Mouse (Mus musculus): ENCODE measurements at regions not wholly inside any gene's neighbourhood (a gene's known extent, or its start where the extent isn't known, plus 50 kb on each side); places are given as distances from the start of the nearest gene placed in this dataset.
"Not testable (repeated sequence)": the region's sequence is repeated elsewhere in the genome, so short reads cannot be mapped to it uniquely, and the experiment has no call there.

- no peaks in the 10 kb centered on the region for H3K27me3 ChIP-seq (ENCODE audit: control insufficient read depth, insufficient read depth, low read length)
- no peaks in the 10 kb centered on the region for H3K36me3 ChIP-seq (ENCODE audit: control insufficient read depth, insufficient read depth, low read length)
- no peak overlapping the region for H3K9ac ChIP-seq (ENCODE audit: low read depth, low read length)
- no peak for ATAC-seq (replicated peaks; ENCODE audit: insufficient number of reproducible peaks, low FRiP score, low TSS enrichment)
- H3K27ac ChIP-seq (ENCODE audit: low read depth, low read length): no peak overlapping the region
- H3K9me3 ChIP-seq (replicated peaks; ENCODE audit: control insufficient read depth, low read length): no peaks in the 10 kb centered on the region
- no peak overlapping the region for H3K4me3 ChIP-seq (ENCODE audit: low read depth, low read length)
- H3K4me1 ChIP-seq (ENCODE audit: control insufficient read depth, insufficient read depth, low read length): no peaks in the 10 kb centered on the region
- H3K4me2 ChIP-seq: no peak overlapping the region
- 20% methylated on average over 1 of the region's 1 CpGs for WGBS (ENCODE audit: insufficient replicate concordance)
Measured at GRCm38 (mm10) chr2:57185151-57185550, 52.3 kb upstream of the Gpd2 start.

GRCm38 (mm10) chr2:57183108-57183507, 54.3 kb upstream of the Gpd2 start:
- not testable (repeated sequence) for ATAC-seq (replicated peaks; ENCODE audit: insufficient number of reproducible peaks, low FRiP score, low TSS enrichment); H3K27me3 ChIP-seq (ENCODE audit: control insufficient read depth, insufficient read depth, low read length); H3K9ac ChIP-seq (ENCODE audit: low read depth, low read length); H3K27ac ChIP-seq (ENCODE audit: low read depth, low read length); H3K4me1 ChIP-seq (ENCODE audit: control insufficient read depth, insufficient read depth, low read length); H3K4me3 ChIP-seq (ENCODE audit: low read depth, low read length); H3K9me3 ChIP-seq (replicated peaks; ENCODE audit: control insufficient read depth, low read length); H3K36me3 ChIP-seq (ENCODE audit: control insufficient read depth, insufficient read depth, low read length); H3K4me2 ChIP-seq
- 69% methylated on average over 3 of the region's 3 CpGs for WGBS (ENCODE audit: insufficient replicate concordance)

- WGBS (ENCODE audit: insufficient replicate concordance): under 1% methylated on average over 37 of the region's 37 CpGs
- Histone ChIP-seq H3K4me2 (peak overlapping the region; percentile 61), H3K9me3 (replicated peaks; ENCODE audit: control insufficient read depth, low read length) (no peaks in the 10 kb centered on the region), H3K36me3 (ENCODE audit: control insufficient read depth, insufficient read depth, low read length) (no peaks in the 10 kb centered on the region), H3K27me3 (ENCODE audit: control insufficient read depth, insufficient read depth, low read length) (no peaks in the 10 kb centered on the region), H3K4me3 (ENCODE audit: low read depth, low read length) (peak overlapping the region; percentile 51), H3K9ac (ENCODE audit: low read depth, low read length) (peak overlapping the region; percentile 69), H3K27ac (ENCODE audit: low read depth, low read length) (peak overlapping the region; percentile 79), H3K4me1 (ENCODE audit: control insufficient read depth, insufficient read depth, low read length) (no peaks in the 10 kb centered on the region)
- ATAC-seq (replicated peaks; ENCODE audit: insufficient number of reproducible peaks, low FRiP score, low TSS enrichment): peak; percentile 98
Measured at GRCm38 (mm10) chr2:57181692-57182541, 55.5 kb upstream of the Gpd2 start.

GRCm38 (mm10) chr2:57181350-57181691, 56.1 kb upstream of the Gpd2 start:
- Histone ChIP-seq H3K4me2 (peak overlapping the region; percentile 61), H3K36me3 (ENCODE audit: control insufficient read depth, insufficient read depth, low read length) (no peaks in the 10 kb centered on the region), H3K9ac (ENCODE audit: low read depth, low read length) (peak overlapping the region; percentile 69), H3K27me3 (ENCODE audit: control insufficient read depth, insufficient read depth, low read length) (no peaks in the 10 kb centered on the region), H3K4me1 (ENCODE audit: control insufficient read depth, insufficient read depth, low read length) (no peaks in the 10 kb centered on the region), H3K4me3 (ENCODE audit: low read depth, low read length) (peak overlapping the region; percentile 51), H3K9me3 (replicated peaks; ENCODE audit: control insufficient read depth, low read length) (no peaks in the 10 kb centered on the region), H3K27ac (ENCODE audit: low read depth, low read length) (peak overlapping the region; percentile 79; the same call in 1 of the 2 replicates)
- ATAC-seq (replicated peaks; ENCODE audit: insufficient number of reproducible peaks, low FRiP score, low TSS enrichment): no peak
- WGBS (ENCODE audit: insufficient replicate concordance): 28% methylated on average over 4 of the region's 4 CpGs

- H3K4me3 ChIP-seq (ENCODE audit: low read depth, low read length): no peak overlapping the region
- ATAC-seq (replicated peaks; ENCODE audit: insufficient number of reproducible peaks, low FRiP score, low TSS enrichment): no peak
- no peaks in the 10 kb centered on the region for H3K36me3 ChIP-seq (ENCODE audit: control insufficient read depth, insufficient read depth, low read length)
- H3K4me2 ChIP-seq: no peak overlapping the region
- H3K27ac ChIP-seq (ENCODE audit: low read depth, low read length): no peak overlapping the region
- no peaks in the 10 kb centered on the region for H3K4me1 ChIP-seq (ENCODE audit: control insufficient read depth, insufficient read depth, low read length)
- WGBS (ENCODE audit: insufficient replicate concordance): 71% methylated on average over 6 of the region's 6 CpGs
- no peak overlapping the region for H3K9ac ChIP-seq (ENCODE audit: low read depth, low read length)
- no peaks in the 10 kb centered on the region for H3K9me3 ChIP-seq (replicated peaks; ENCODE audit: control insufficient read depth, low read length)
- H3K27me3 ChIP-seq (ENCODE audit: control insufficient read depth, insufficient read depth, low read length): no peaks in the 10 kb centered on the region
Measured at GRCm38 (mm10) chr2:57178056-57178455, 54.3 kb upstream of the Nr4a2 start.

GRCm38 (mm10) chr2:57176547-57176946, 52.7 kb upstream of the Nr4a2 start:
- Histone ChIP-seq H3K36me3 (ENCODE audit: control insufficient read depth, insufficient read depth, low read length) (no peaks in the 10 kb centered on the region), H3K4me1 (ENCODE audit: control insufficient read depth, insufficient read depth, low read length) (no peaks in the 10 kb centered on the region), H3K9ac (ENCODE audit: low read depth, low read length) (no peak overlapping the region), H3K9me3 (replicated peaks; ENCODE audit: control insufficient read depth, low read length) (no peaks in the 10 kb centered on the region), H3K4me3 (ENCODE audit: low read depth, low read length) (no peak overlapping the region), H3K27ac (ENCODE audit: low read depth, low read length) (no peak overlapping the region), H3K4me2 (no peak overlapping the region), H3K27me3 (ENCODE audit: control insufficient read depth, insufficient read depth, low read length) (no peaks in the 10 kb centered on the region)
- no peak for ATAC-seq (replicated peaks; ENCODE audit: insufficient number of reproducible peaks, low FRiP score, low TSS enrichment)
- 82% methylated on average over 7 of the region's 7 CpGs for WGBS (ENCODE audit: insufficient replicate concordance)

GRCm38 (mm10) chr2:57175219-57175618, 51.4 kb upstream of the Nr4a2 start:
- no peak overlapping the region for H3K4me2 ChIP-seq
- H3K27ac ChIP-seq (ENCODE audit: low read depth, low read length): no peak overlapping the region
- H3K9me3 ChIP-seq (replicated peaks; ENCODE audit: control insufficient read depth, low read length): no peaks in the 10 kb centered on the region
- WGBS (ENCODE audit: insufficient replicate concordance): 60% methylated on average over 1 of the region's 1 CpGs
- no peak overlapping the region for H3K9ac ChIP-seq (ENCODE audit: low read depth, low read length)
- H3K27me3 ChIP-seq (ENCODE audit: control insufficient read depth, insufficient read depth, low read length): no peaks in the 10 kb centered on the region
- H3K4me1 ChIP-seq (ENCODE audit: control insufficient read depth, insufficient read depth, low read length): no peaks in the 10 kb centered on the region
- ATAC-seq (replicated peaks; ENCODE audit: insufficient number of reproducible peaks, low FRiP score, low TSS enrichment): no peak
- no peak overlapping the region for H3K4me3 ChIP-seq (ENCODE audit: low read depth, low read length)
- no peaks in the 10 kb centered on the region for H3K36me3 ChIP-seq (ENCODE audit: control insufficient read depth, insufficient read depth, low read length)

All from heart, embryonic 11.5 days (tissue).